Mouse (Mus musculus) erythroblast, embryonic 14.5 days (primary cell): ENCODE data around the gene Tenm4. TPM values are rescaled to one million over a fixed set of nuclear protein-coding genes. Genes with fewer than 3 reads are reported as not detected.

Experiments
- H3K27me3 ChIP-seq: 2 replicates; pipeline ENCODE4 v1.6.1; 2012; ENCODE audit warnings: inconsistent platforms; ENCODE audit not compliant: control insufficient read depth
- H3K36me3 ChIP-seq: 2 replicates; pipeline ENCODE4 v1.6.1; 2012; ENCODE audit warnings: mild to moderate bottlenecking, inconsistent platforms; ENCODE audit not compliant: control insufficient read depth
- H3K4me1 ChIP-seq: 2 replicates; pipeline ENCODE4 v1.6.1; 2012; ENCODE audit warnings: inconsistent platforms; ENCODE audit not compliant: control insufficient read depth
- H3K4me3 ChIP-seq: replicated peaks from 2 replicates; pipeline ENCODE3; 2012; ENCODE audit warnings: moderate library complexity, mild to moderate bottlenecking, inconsistent platforms
- H3K9me3 ChIP-seq: 2 replicates; pipeline ENCODE4 v1.6.1; 2012; ENCODE audit warnings: low read length, inconsistent platforms, mixed read lengths; ENCODE audit not compliant: control insufficient read depth
- GATA1 ChIP-seq: IDR thresholded peaks from 2 replicates; pipeline ENCODE4 v1.6.1; 2012; ENCODE audit warnings: low read length, inconsistent platforms, mixed read lengths
- TAL1 ChIP-seq: IDR thresholded peaks from 3 replicates; pipeline ENCODE4 v1.6.1; 2012; ENCODE audit warnings: low read length, inconsistent platforms, mixed read lengths
- polyA plus RNA-seq: library from polyadenylated mRNA; stranded (reverse); fragments of >175 nt; gene quantifications from 2 replicates; pipeline ENCODE4 v1.2.3, GENCODE M21; 2012

The Tenm4 gene
- polyA plus RNA-seq, 1 experiment = not detected

GRCm38 (mm10) chr7:96447806-96448397 is 276.9 kb downstream of the Tenm4 start:
- Histone ChIP-seq H3K9me3 (no peaks in the 10 kb centered on the region), H3K4me1 (no peaks in the 10 kb centered on the region), H3K36me3 (no peaks in the 10 kb centered on the region), H3K4me3 (no peak overlapping the region), H3K27me3 (no peaks in the 10 kb centered on the region)
- TF ChIP-seq TAL1 (no peak), GATA1 (no peak)

- TF ChIP-seq GATA1 (no peak), TAL1 (no peak)
- no peaks in the 10 kb centered on the region for H3K36me3 ChIP-seq
- no peaks in the 10 kb centered on the region for H3K9me3 ChIP-seq
- H3K4me1 ChIP-seq = no peaks in the 10 kb centered on the region
- no peak overlapping the region for H3K4me3 ChIP-seq
- H3K27me3 ChIP-seq = no peaks in the 10 kb centered on the region
Observed at GRCm38 (mm10) chr7:96455957-96456356, 284.9 kb downstream of the Tenm4 start.

DNA sequence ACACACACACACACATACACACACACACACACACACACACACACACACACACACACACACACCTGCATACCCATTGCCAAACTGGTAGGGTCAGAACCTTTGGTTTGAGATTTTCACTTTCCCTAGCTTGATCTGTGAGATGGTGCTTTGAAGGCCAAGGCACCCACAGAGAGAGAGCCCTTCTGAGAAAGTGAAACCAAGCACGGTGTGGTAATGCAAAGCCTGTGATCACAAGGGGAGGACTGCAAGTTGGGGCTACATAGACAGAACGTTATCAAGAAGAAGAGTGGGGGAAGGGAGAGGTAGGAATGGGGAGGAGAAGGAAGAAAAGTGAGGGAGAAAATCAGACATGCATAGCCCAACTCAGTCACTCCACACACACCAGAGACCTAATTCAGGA is 285.6 kb downstream of the Tenm4 start:
- Histone ChIP-seq H3K4me1 (no peaks in the 10 kb centered on the region), H3K9me3 (no peaks in the 10 kb centered on the region), H3K4me3 (no peak overlapping the region), H3K36me3 (no peaks in the 10 kb centered on the region), H3K27me3 (no peaks in the 10 kb centered on the region)
- TF ChIP-seq TAL1 = no peak
- no peak for TF ChIP-seq GATA1

DNA sequence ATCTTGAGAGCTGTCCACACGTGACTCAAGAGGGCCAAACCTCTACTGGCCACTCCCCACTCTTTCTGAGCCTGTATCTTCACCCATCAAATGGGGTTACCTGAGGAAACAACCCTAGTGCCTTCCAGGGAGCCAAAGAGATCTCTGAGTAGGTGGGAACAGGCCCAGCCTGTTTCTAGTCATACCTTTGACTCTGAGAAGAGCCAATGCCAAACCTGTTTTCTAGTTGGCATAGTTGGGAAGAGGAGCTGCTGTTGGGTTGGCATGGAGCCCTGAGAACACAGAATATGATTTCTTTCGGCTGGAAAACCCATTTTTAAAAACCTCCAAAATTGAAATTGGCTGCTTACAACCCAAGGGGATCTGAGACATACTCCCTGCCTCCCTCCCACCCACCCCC is 286.8 kb downstream of the Tenm4 start:
- Histone ChIP-seq H3K27me3 (no peaks in the 10 kb centered on the region), H3K4me3 (no peak overlapping the region), H3K4me1 (no peaks in the 10 kb centered on the region), H3K9me3 (no peaks in the 10 kb centered on the region), H3K36me3 (no peaks in the 10 kb centered on the region)
- TF ChIP-seq TAL1 (no peak), GATA1 (no peak)

DNA sequence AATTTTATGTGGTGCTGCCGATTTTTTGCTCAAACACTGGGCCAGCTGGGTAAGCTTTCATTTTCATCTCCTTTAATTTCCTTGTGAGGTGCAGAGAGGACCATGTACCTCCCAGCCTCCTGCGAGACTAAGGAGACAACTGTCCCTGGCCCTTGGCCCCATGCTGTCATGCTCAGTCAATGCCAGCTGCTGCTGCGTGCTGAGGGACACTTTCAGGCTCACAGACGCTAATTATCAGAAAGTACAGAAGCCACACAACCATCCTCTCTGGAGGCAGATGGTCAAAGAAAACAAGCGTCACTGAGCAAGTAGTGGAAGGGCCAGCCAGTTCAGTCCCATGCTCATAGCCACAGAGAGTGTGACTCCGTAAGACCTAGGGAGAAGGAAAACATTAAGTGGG is 287.9 kb downstream of the Tenm4 start:
- no peaks in the 10 kb centered on the region for H3K27me3 ChIP-seq
- no peaks in the 10 kb centered on the region for H3K4me1 ChIP-seq
- no peak for TF ChIP-seq GATA1
- TF ChIP-seq TAL1 = no peak
- no peak overlapping the region for H3K4me3 ChIP-seq
- H3K9me3 ChIP-seq = no peaks in the 10 kb centered on the region
- H3K36me3 ChIP-seq = no peaks in the 10 kb centered on the region

DNA sequence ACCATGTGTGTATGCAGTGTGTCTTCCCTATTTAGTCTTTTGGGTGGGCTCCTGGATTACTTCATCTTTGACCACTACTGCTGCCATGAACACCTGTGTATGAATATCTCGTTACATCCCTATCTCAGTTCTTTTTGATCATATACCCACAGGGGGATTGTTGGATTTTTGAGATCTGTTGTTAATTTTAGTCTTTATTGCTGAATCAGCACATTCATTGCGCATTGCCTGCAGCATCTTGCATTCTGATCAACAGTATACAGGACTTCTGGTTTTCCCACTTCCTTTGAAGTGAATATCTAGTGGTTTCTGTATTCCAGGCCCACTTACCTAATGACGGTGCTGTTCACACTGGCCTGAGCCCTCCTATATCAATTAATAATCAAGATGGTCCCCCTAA is 295.7 kb downstream of the Tenm4 start:
- H3K4me1 ChIP-seq = no peaks in the 10 kb centered on the region
- no peaks in the 10 kb centered on the region for H3K9me3 ChIP-seq
- H3K4me3 ChIP-seq = no peak overlapping the region
- TF ChIP-seq TAL1 = no peak
- TF ChIP-seq GATA1 = no peak
- no peaks in the 10 kb centered on the region for H3K36me3 ChIP-seq
- H3K27me3 ChIP-seq = no peaks in the 10 kb centered on the region

DNA sequence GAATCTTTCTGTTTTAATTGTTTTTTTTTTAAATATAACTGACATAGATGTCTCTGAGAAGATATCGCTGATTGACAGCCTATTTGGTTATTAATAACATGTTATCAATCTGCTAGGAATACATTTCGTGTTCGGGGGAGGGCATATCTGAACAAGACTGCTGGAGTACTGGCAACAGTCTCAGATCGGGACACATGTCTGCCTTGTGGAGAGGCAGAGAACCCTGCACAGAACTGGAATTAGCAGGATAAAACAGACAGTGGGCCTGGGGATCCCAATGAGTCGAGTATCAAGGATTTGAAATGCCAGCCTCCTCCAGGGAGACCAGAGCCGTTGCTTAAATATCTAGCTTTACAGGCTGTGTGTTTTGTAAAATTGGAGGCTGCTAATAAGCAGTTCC is 299.8 kb downstream of the Tenm4 start:
- H3K27me3 ChIP-seq = no peaks in the 10 kb centered on the region
- no peaks in the 10 kb centered on the region for H3K9me3 ChIP-seq
- no peak overlapping the region for H3K4me3 ChIP-seq
- no peaks in the 10 kb centered on the region for H3K4me1 ChIP-seq
- no peaks in the 10 kb centered on the region for H3K36me3 ChIP-seq
- TF ChIP-seq TAL1 = no peak
- no peak for TF ChIP-seq GATA1

DNA sequence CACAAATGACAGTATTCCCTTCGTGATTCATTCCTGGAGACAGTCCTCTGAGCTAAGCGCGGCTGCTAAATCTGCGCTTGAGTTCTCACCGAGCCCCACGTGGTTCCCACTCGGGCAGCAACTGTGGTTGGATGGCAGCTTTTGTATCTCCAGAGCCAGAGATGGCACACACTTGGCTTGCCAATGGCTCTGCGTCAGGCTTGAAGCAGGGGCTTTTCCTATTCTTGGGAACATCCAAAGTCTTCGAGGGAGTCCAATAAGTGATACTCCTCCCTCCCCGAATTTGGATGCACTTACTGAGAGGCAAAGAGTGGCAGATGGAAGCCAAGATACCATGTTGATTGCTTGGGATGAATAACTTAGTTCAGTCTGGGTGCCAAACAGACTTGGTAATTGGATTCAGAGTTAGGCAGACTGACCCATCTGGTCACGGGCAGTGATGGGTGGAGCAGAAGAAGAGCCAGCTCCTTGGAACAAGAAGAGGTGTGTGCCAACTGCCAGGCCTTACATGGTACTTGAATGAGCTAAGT is 303.6 kb downstream of the Tenm4 start:
- H3K36me3 ChIP-seq = no peaks in the 10 kb centered on the region
- H3K9me3 ChIP-seq = no peaks in the 10 kb centered on the region
- H3K4me3 ChIP-seq = no peak overlapping the region
- no peaks in the 10 kb centered on the region for H3K27me3 ChIP-seq
- H3K4me1 ChIP-seq = no peaks in the 10 kb centered on the region
- no peak for TF ChIP-seq GATA1
- TF ChIP-seq TAL1 = no peak

DNA sequence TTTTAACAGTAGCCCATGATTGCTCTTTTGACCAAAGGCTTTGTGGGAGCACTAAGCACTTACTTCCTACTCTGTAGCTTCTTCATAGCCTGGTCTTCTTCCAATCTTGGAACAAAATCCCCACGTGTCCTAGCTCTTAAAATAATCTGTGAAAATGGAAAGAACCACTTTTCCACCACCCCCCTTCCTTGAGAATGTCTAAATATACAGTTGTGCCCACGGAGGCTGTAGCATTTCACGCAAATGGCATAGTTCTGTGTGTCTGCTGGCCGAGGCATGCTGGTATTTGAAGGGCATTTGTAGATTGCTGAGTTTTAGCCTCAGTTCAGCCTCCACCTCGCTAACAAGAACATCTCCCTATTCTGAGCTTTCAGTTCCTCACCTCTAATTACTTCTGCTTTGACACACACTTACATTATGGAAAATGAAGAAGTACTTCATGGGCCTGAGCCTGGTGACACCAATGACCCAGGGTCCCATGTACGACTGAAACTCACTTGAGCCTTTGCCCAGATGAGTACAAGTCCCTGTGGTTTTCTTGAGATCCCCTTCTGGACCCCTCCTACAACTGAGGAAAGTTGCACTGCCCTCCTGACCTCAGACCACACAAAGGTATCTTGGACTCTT is 306.1 kb downstream of the Tenm4 start:
- no peaks in the 10 kb centered on the region for H3K36me3 ChIP-seq
- TF ChIP-seq TAL1 = no peak
- TF ChIP-seq GATA1 = no peak
- no peaks in the 10 kb centered on the region for H3K27me3 ChIP-seq

More for the DNA sequence above, 306.1 kb downstream of the Tenm4 start:
- no peaks in the 10 kb centered on the region for H3K9me3 ChIP-seq
- H3K4me3 ChIP-seq = no peak overlapping the region
- no peaks in the 10 kb centered on the region for H3K4me1 ChIP-seq
